Mouse (Mus musculus) ES-E14 (cell line): Measurements from ENCODE around the gene Rb1. TPM values are rescaled to one million over a fixed set of nuclear protein-coding genes. Genes with fewer than 3 reads are reported as not detected.

Source experiments
- DNase-seq: peaks from one replicate; pipeline ENCODE4 v3.0.0-alpha.2; 2013; ENCODE audit warnings: low read depth, low spot score
- H3K27ac ChIP-seq: 2 replicates; pipeline ENCODE4 v1.5.1; 2012; ENCODE audit warnings: low read depth, mild to moderate bottlenecking, low read length, moderate library complexity, mixed read lengths; ENCODE audit not compliant: poor library complexity, insufficient read depth, severe bottlenecking
- H3K36me3 ChIP-seq: 2 replicates; pipeline ENCODE4 v1.6.1; 2012; ENCODE audit warnings: mild to moderate bottlenecking, low read length, moderate library complexity, mixed read lengths; ENCODE audit not compliant: control insufficient read depth, poor library complexity, insufficient read depth, severe bottlenecking
- H3K4me1 ChIP-seq, 2 experiments: fragments of 150-350 bp in 1 of 2; sonication (generic) in 1 of 2; 2 replicates each; pipeline ENCODE4 v1.6.1; 2012; ENCODE audit warnings: low read length in 2 of 2, mild to moderate bottlenecking in 1 of 2, mixed read lengths in 1 of 2; ENCODE audit not compliant: control insufficient read depth in 2 of 2, insufficient read depth in 2 of 2, poor library complexity in 1 of 2
- H3K4me3 ChIP-seq, 2 experiments: fragments of 150-350 bp in 1 of 2; sonication (generic) in 1 of 2; 2 replicates each; pipeline ENCODE4 v1.5.1; 2012; ENCODE audit warnings: low read length in 2 of 2, low read depth in 1 of 2, mild to moderate bottlenecking in 1 of 2, mixed read lengths in 1 of 2; ENCODE audit not compliant: insufficient read depth in 1 of 2, poor library complexity in 1 of 2, severe bottlenecking in 1 of 2
- H3K9ac ChIP-seq: 2 replicates; pipeline ENCODE4 v1.6.1; 2012; ENCODE audit warnings: low read depth, mild to moderate bottlenecking, low read length, mixed read lengths; ENCODE audit not compliant: poor library complexity, insufficient read depth, severe bottlenecking
- H3K9me3 ChIP-seq: fragments of 150-350 bp; sonication (generic); 2 replicates; pipeline ENCODE4 v1.6.1; 2012; ENCODE audit warnings: low read depth, mild to moderate bottlenecking, low read length; ENCODE audit not compliant: control insufficient read depth, insufficient read depth
- CHD2 ChIP-seq: IDR thresholded peaks from 2 replicates; pipeline ENCODE4 v1.6.1; 2014; ENCODE audit warnings: mild to moderate bottlenecking, low read depth, low read length, inconsistent platforms
- HCFC1 ChIP-seq: IDR thresholded peaks from 2 replicates; pipeline ENCODE4 v1.6.1; 2012; ENCODE audit warnings: low read length, inconsistent platforms, borderline replicate concordance; ENCODE audit not compliant: insufficient read depth
- MAFK ChIP-seq: IDR thresholded peaks from 2 replicates; pipeline ENCODE4 v1.6.1; 2014; ENCODE audit warnings: mild to moderate bottlenecking, low read depth, low read length, inconsistent platforms; ENCODE audit not compliant: insufficient read depth
- ZC3H11A ChIP-seq: IDR thresholded peaks from 2 replicates; pipeline ENCODE4 v1.6.1; 2012; ENCODE audit warnings: low read depth, mild to moderate bottlenecking, inconsistent platforms, low read length, borderline replicate concordance
- ZNF384 ChIP-seq: IDR thresholded peaks from 2 replicates; pipeline ENCODE4 v1.6.1; 2012; ENCODE audit warnings: low read depth, low read length, inconsistent platforms
- in situ Hi-C, 2 experiments: fragments of 600-800 bp; cut with MboI; formaldehyde crosslinking; loops; one replicate each; pipeline ENCODE4 v1.15.1; 2025; ENCODE audit warnings: low sequenced_read_pairs in 2 of 2, inconsistent platforms in 1 of 2; ENCODE audit not compliant: unreplicated experiment in 2 of 2
- total RNA-seq: library from RNA; depleted of rRNA; stranded (reverse); fragments of 300-350 nt; gene quantifications from 2 replicates; pipeline ENCODE4 v1.2.3, GENCODE M21; 2012

Rb1 gene
- total RNA-seq, 1 experiment = 4.7 TPM

- Histone ChIP-seq H3K9me3 (no peaks in the 10 kb centered on the region), H3K4me3 (no peak overlapping the region), H3K4me1 (peaks cover 0 to 2% of the 10 kb centered on the region in 2 experiments; a peak in 1 of 4 replicates), H3K9ac (no peak overlapping the region), H3K36me3 (peaks cover 6% of the 10 kb centered on the region; the same call in 1 of the 2 replicates), H3K27ac (no peak overlapping the region)
- DNase-seq = no peak
- TF ChIP-seq MAFK (no peak), ZC3H11A (no peak), HCFC1 (no peak), ZNF384 (no peak), CHD2 (no peak)
- in situ Hi-C loops = no loop called here
These were observed 162.1 kb downstream of the Rb1 start for GRCm38 (mm10) chr14:73163363-73163998.

GRCm38 (mm10) chr14:73162192-73162800, 163.3 kb downstream of the Rb1 start:
- Histone ChIP-seq H3K4me3 (no peak overlapping the region), H3K9ac (no peak overlapping the region), H3K27ac (no peak overlapping the region), H3K9me3 (no peaks in the 10 kb centered on the region), H3K4me1 (peaks cover 0 to 2% of the 10 kb centered on the region in 2 experiments; a peak in 1 of 4 replicates), H3K36me3 (peaks cover 6% of the 10 kb centered on the region; the same call in 1 of the 2 replicates)
- DNase-seq = no peak
- TF ChIP-seq CHD2 (no peak), ZC3H11A (no peak), MAFK (no peak), HCFC1 (no peak), ZNF384 (no peak)
- in situ Hi-C loops = no loop called here

- H3K36me3 ChIP-seq = peaks cover 3% of the 10 kb centered on the region; the same call in 1 of the 2 replicates
- H3K9me3 ChIP-seq = no peaks in the 10 kb centered on the region
- no peak overlapping the region for H3K27ac ChIP-seq
- H3K4me3 ChIP-seq = no peak overlapping the region
- in situ Hi-C loops = no loop called here
- TF ChIP-seq MAFK (no peak), ZC3H11A (no peak), CHD2 (no peak), HCFC1 (no peak), ZNF384 (no peak)
- DNase-seq = no peak
- no peak overlapping the region for H3K9ac ChIP-seq
- H3K4me1 ChIP-seq = peaks cover 0 to 2% of the 10 kb centered on the region in 2 experiments; a peak in 1 of 4 replicates
These were observed 164.3 kb downstream of the Rb1 start for GRCm38 (mm10) chr14:73161303-73161702.

- Histone ChIP-seq H3K36me3 (no peaks in the 10 kb centered on the region), H3K4me1 (no peaks in the 10 kb centered on the region)
- in situ Hi-C loops = no loop called here
These were observed 177.5 kb downstream of the Rb1 start for GRCm38 (mm10) chr14:73148125-73148524.

More at GRCm38 (mm10) chr14:73148125-73148524, 177.5 kb downstream of the Rb1 start:
- no peak overlapping the region for H3K4me3 ChIP-seq
- no peaks in the 10 kb centered on the region for H3K9me3 ChIP-seq
- TF ChIP-seq HCFC1 (no peak), ZNF384 (no peak), CHD2 (no peak), ZC3H11A (no peak), MAFK (no peak)
- no peak overlapping the region for H3K9ac ChIP-seq
- no peak for DNase-seq
- no peak overlapping the region for H3K27ac ChIP-seq
